Mouse (Mus musculus) liver, adult (tissue): ENCODE data around the gene Rgcc.

Experiments used
- GATA4 ChIP-seq: IDR thresholded peaks from 2 replicates; pipeline ENCODE4 v1.6.1; 2014; ENCODE audit warnings: mild to moderate bottlenecking, low read length; ENCODE audit not compliant: insufficient replicate concordance

Rgcc gene

DNA sequence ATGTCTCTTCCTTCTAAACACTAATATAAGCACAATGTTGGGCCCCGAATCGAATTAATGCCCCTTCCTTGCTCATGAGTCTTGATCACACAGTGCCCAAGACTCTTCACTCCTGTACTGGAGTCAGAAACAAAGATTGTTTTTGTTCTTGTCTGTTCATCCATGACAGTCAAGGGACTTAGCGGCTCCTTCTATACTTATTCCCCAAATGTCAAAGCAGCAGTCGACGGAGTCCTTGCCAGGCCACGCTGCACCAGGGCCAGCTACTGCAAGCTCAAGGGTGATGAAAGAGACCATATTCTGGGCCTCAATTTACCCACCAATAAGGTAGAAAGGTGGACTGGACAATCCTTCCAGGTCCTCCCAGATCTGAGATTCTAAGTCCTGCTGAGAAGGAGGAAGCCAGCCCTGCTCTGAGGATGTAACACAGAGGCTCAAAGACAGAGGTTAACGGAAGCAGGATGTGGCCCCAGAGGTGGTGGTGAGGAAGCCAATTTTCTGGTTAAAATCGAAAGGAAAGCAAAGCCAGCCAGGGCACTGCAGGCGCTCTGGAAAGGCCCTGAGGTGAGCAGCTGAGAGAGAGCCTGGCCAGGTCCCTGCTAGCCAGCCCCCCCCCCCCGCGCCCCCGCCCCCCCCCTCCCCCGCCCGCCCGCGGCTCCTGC lies 8.2 kb downstream of the Rgcc start:
- no peak for TF ChIP-seq GATA4

DNA sequence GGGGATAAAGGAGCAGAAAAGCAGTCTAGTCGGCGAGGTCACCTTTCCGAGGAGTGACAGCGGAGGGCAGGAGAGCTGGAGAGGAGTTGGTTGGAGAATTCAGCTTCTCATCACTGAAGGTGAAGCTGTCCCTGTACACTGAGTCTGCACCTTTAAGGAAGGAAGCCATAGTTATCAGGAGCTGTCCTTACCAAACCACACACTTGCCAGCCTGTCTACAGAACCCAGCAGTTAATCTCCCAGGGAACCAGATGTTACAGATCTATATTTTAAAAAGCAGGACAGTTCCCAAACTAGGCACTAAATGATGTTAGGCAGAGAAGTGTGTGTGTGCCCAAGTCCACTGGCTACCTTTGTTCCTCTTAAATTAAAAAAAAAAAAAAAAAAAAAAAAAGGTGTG lies 9.8 kb downstream of the Rgcc start:
- no peak for TF ChIP-seq GATA4

GRCm38 (mm10) chr14:79290683-79291425 lies 10.6 kb downstream of the Rgcc start:
- TF ChIP-seq GATA4 = no peak

DNA sequence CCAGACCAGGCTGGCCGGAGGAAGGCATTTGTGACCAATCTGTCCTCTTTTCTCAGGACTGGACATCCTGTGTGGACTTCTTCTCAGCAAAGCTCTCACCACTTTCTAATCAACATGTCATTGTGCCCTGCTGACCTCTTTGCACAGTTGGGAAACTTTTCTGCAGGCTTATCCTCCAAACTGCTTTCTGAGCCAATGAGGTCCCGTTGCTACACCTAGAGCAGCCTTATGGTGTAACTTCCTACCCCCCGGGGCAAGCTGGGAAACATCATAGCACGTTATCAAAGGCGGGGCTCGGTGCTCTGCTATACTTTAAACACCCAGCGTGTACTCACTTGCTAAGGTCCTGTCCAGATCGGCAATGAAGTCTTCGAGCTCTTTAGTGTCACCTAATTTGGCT lies 11.5 kb downstream of the Rgcc start:
- no peak for TF ChIP-seq GATA4

- no peak for TF ChIP-seq GATA4
These were observed 13.2 kb downstream of the Rgcc start for GRCm38 (mm10) chr14:79288280-79288679.

DNA sequence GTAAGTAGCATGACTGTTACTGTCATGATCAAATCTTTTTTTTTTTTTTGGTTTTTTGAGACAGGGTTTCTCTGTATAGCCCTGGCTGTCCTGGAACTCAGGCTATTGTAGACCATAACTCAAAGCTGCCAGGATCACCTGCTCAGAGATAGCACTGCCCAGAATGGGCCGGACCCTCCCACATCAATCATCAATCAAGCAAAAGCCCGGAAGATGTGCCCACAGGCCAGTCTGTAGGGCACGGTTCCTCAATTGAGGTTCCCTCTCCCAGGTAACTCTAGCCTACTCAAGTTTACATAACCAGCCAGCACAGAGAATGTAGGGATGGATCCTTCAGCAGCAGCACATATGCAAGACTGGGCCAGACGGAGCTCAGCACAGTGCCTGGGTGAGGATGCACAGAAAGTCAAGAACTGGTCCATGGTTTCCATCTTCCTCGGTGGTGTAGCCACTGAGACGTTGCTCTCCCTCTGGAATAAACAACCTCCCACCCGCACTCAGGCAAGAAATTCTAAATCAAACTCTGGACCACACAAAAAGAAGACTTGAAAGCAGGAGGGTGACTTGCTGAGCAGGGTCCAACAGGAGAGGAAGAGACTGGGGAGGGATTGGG lies 14.1 kb downstream of the Rgcc start:
- no peak for TF ChIP-seq GATA4

GRCm38 (mm10) chr14:79285549-79285948 lies 15.9 kb downstream of the Rgcc start:
- TF ChIP-seq GATA4 = no peak

DNA sequence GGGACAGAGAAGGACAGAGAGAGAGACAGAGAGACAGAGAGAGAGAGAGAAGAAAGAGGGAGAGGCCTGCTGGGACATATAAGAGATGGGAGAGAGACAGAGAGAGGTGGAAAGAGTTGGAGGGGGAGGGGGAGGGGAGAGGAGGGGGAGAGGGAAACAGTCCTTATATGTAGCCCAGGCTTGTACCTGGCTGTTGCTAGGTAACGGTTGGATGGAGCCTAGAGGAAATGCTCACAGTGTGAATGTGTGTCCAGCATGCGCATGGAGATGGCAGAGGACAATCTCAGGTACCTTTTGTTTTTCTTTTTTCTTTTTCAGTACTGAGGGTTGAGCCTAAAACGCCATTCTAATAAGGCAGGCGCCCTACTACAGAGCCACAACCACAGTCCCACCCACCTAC lies 16.8 kb downstream of the Rgcc start:
- no peak for TF ChIP-seq GATA4

- TF ChIP-seq GATA4 = no peak
These were observed 17.5 kb downstream of the Rgcc start for GRCm38 (mm10) chr14:79283952-79284351.

DNA sequence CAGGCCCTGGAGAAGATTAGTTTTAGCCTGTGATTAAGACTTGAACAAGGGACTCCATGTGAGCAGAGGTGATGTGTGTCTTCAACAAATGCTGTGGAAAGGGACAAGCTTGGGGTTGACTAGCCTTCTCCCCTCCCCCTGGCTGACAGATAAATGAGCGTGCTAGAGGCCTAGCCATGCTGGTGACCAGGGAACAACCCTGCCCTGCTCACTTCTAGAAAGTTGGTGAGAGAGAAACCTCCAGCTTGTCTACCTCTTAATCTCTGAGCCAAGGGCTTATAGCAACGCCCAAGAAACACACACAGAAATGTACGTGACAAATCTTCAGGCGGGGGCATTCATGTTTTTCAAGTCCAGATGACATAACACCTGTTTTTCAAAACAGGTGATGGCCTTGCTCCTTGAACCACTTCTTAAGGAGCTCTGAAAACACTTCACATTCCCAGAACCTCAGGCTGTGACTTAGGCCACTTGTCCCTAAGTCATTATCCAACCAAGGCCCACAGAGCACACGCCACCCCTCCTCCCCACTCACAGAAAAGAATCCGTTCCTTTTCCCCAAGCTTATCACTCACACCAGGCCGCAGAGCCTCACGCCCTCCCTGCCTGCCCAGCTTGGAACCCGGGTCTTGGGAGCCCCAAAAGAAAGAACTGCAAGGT lies 19.4 kb downstream of the Rgcc start:
- no peak for TF ChIP-seq GATA4

- no peak for TF ChIP-seq GATA4
These were observed 21.0 kb downstream of the Rgcc start for GRCm38 (mm10) chr14:79280456-79280855.

- no peak for TF ChIP-seq GATA4
These were observed 22.0 kb downstream of the Rgcc start for GRCm38 (mm10) chr14:79279494-79279893.

- no peak for TF ChIP-seq GATA4
These were observed 22.5 kb downstream of the Rgcc start for GRCm38 (mm10) chr14:79278927-79279326.

GRCm38 (mm10) chr14:79277922-79278321 lies 23.5 kb downstream of the Rgcc start:
- TF ChIP-seq GATA4 = no peak

DNA sequence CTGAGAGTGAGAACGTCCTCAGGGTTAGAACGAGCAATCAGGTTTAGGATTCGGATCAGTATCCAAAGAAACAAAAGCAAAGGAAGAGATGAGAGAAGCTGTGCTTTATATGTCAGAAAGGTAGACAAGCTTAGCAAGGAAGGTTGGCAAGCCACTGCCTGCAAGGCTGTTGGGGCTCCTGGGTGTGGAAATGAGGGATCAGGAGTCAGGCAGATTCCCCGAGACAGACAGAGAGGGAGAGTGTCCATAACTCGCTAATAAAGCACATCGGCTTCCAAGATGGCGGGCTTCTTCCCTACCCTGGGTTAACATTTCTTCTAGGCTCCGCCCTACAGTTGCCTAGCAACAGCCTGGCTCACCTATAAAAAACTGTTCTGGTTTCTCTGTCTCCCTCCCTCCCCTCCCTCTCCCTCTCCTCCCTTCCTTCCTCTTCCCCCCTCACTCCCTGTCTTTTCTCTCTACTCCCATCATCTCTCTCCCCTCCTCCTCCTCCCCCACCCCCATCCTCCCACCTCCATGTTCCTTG lies 25.5 kb downstream of the Rgcc start:
- no peak for TF ChIP-seq GATA4
